Mouse (Mus musculus) heart, adult 2 months (tissue): ENCODE data around the gene Daglb. TPM values are rescaled to one million over a fixed set of nuclear protein-coding genes. Genes with fewer than 3 reads are reported as not detected.

Experiments
- DNase-seq, 2 experiments: peaks; one replicate each; pipeline ENCODE4 v3.0.0; 2021
- H3K27ac ChIP-seq: fragments of 200-600 bp; 2 replicates; pipeline ENCODE4 v1.8.1; 2022
- H3K27me3 ChIP-seq: fragments of 200-500 bp; 2 replicates; pipeline ENCODE4 v1.6.1; 2012; ENCODE audit warnings: mild to moderate bottlenecking, low read length, inconsistent platforms, mixed read lengths; ENCODE audit not compliant: control insufficient read depth, insufficient read depth
- H3K36me3 ChIP-seq: fragments of 200-500 bp; 2 replicates; pipeline ENCODE4 v1.6.1; 2012; ENCODE audit warnings: low read length, inconsistent platforms; ENCODE audit not compliant: control insufficient read depth, insufficient read depth
- H3K4me1 ChIP-seq: fragments of 200-500 bp; 2 replicates; pipeline ENCODE4 v1.6.1; 2011; ENCODE audit warnings: low read length; ENCODE audit not compliant: control insufficient read depth, insufficient read depth
- H3K4me3 ChIP-seq: fragments of 200-600 bp; 2 replicates; pipeline ENCODE4 v1.8.1; 2022
- H3K79me2 ChIP-seq: fragments of 200-500 bp; replicated peaks from 2 replicates; pipeline ENCODE4 v1.6.1; 2012; ENCODE audit warnings: mild to moderate bottlenecking, inconsistent platforms, low read length, moderate library complexity, mixed read lengths; ENCODE audit not compliant: control insufficient read depth, insufficient read depth
- H3K9ac ChIP-seq: fragments of 200-500 bp; 2 replicates; pipeline ENCODE4 v1.6.1; 2012; ENCODE audit warnings: low read depth, mild to moderate bottlenecking, control low read depth, inconsistent platforms, low read length, mixed read lengths
- CTCF ChIP-seq: fragments of 200-600 bp; IDR thresholded peaks from 2 replicates; pipeline ENCODE4 v1.8.1; 2022; ENCODE audit warnings: antibody characterized with exemption, mild to moderate bottlenecking, moderate library complexity
- EP300 ChIP-seq: fragments of 200-500 bp; IDR thresholded peaks from 2 replicates; pipeline ENCODE4 v1.6.1; 2011; ENCODE audit warnings: low read depth, low read length, control low read depth; ENCODE audit not compliant: insufficient read depth
- POLR2A ChIP-seq: fragments of 200-500 bp; IDR thresholded peaks from 2 replicates; pipeline ENCODE4 v1.6.1; 2011; ENCODE audit warnings: mild to moderate bottlenecking, low read depth, low read length, control low read depth; ENCODE audit not compliant: insufficient read depth
- WGBS: fragments of 180-500 bp; shearing (Covaris S2); methylation state at CpG from one replicate; pipeline ENCODE4 v1.1.7; 2018; 5-methylcytosine and 5-hydroxymethylcytosine counted together
- intact Hi-C: fragments of 180-260 bp; cut with DNase I; formaldehyde crosslinking; loops from one replicate; pipeline ENCODE4 v1.15.1; 2025
- polyA plus RNA-seq: library from polyadenylated mRNA; depleted of rRNA; stranded (reverse); fragments of >200 nt; gene quantifications from 2 replicates; pipeline ENCODE4 v1.2.3, GENCODE M21; 2012
- total RNA-seq, 2 experiments: library from RNA; stranded (reverse); gene quantifications; 2 replicates each; pipeline ENCODE4 v1.2.3; 2021

The Daglb gene
- total and polyA plus RNA-seq, 3 experiments: 7.6 to 9.7 (median 8.2) TPM

- Histone ChIP-seq H3K79me2 (peaks cover 1% of the 10 kb centered on the region), H3K36me3 (peaks cover 9% of the 10 kb centered on the region), H3K4me1 (peaks cover 19% of the 10 kb centered on the region), H3K4me3 (no peak overlapping the region), H3K9ac (no peak overlapping the region), H3K27me3 (no peaks in the 10 kb centered on the region), H3K27ac (no peak overlapping the region)
- TF ChIP-seq CTCF (peak; percentile 76), EP300 (no peak)
- 57% methylated on average over 3 of the region's 3 CpGs for WGBS
- intact Hi-C loops: loop anchor here (2.0 kb wide), 1 partner anchor 42 kb away; no protein-coding TSS in a partner anchor
- no peak for DNase-seq
Observed at GRCm38 (mm10) chr5:143504453-143504852, 40.1 kb downstream of the Daglb start.

GRCm38 (mm10) chr5:143505056-143505455 is 40.7 kb downstream of the Daglb start:
- H3K36me3 ChIP-seq: peaks cover 14% of the 10 kb centered on the region

GRCm38 (mm10) chr5:143505545-143505944 is 41.2 kb downstream of the Daglb start:
- intact Hi-C loops: loop anchor here (2.0 kb wide), 1 partner anchor 41 kb away; no protein-coding TSS in a partner anchor
- DNase-seq: no peak
- H3K36me3 ChIP-seq: peaks cover 17% of the 10 kb centered on the region

More at GRCm38 (mm10) chr5:143505056-143505455, 40.7 kb downstream of the Daglb start:
- Histone ChIP-seq H3K9ac (no peak overlapping the region), H3K27me3 (no peaks in the 10 kb centered on the region), H3K79me2 (peaks cover 3% of the 10 kb centered on the region), H3K4me3 (no peak overlapping the region), H3K4me1 (peaks cover 23% of the 10 kb centered on the region), H3K27ac (no peak overlapping the region)
- 74% methylated on average over 8 of the region's 8 CpGs for WGBS
- intact Hi-C loops: loop anchor here (2.0 kb wide), 1 partner anchor 42 kb away; no protein-coding TSS in a partner anchor
- no peak for DNase-seq
- no peak for TF ChIP-seq EP300
- TF ChIP-seq CTCF: no peak
- no peak for TF ChIP-seq POLR2A

GRCm38 (mm10) chr5:143509294-143509693 is 44.9 kb downstream of the Daglb start:
- Histone ChIP-seq H3K9ac (no peak overlapping the region; the same call in 1 of the 2 replicates), H3K4me1 (peaks cover 47% of the 10 kb centered on the region), H3K27me3 (no peaks in the 10 kb centered on the region), H3K36me3 (peaks cover 34% of the 10 kb centered on the region), H3K4me3 (peak overlapping the region; percentile 13; the same call in 1 of the 2 replicates), H3K27ac (peak overlapping the region; percentile 47), H3K79me2 (peaks cover 7% of the 10 kb centered on the region)
- DNase-seq: no peak
- WGBS: 16% methylated on average over 9 of the region's 9 CpGs
- intact Hi-C loops: loop anchor here (2.0 kb wide), 1 partner anchor 16 kb away; no protein-coding TSS in a partner anchor
- TF ChIP-seq EP300 (no peak), CTCF (no peak), POLR2A (no peak)

More at GRCm38 (mm10) chr5:143505545-143505944, 41.2 kb downstream of the Daglb start:
- H3K4me1 ChIP-seq: peaks cover 26% of the 10 kb centered on the region
- H3K79me2 ChIP-seq: peaks cover 6% of the 10 kb centered on the region
- H3K9ac ChIP-seq: no peak overlapping the region
- no peak overlapping the region for H3K27ac ChIP-seq
- H3K4me3 ChIP-seq: no peak overlapping the region
- no peak for TF ChIP-seq POLR2A
- TF ChIP-seq CTCF: no peak
- no peak for TF ChIP-seq EP300
- no peaks in the 10 kb centered on the region for H3K27me3 ChIP-seq
- 63% methylated on average over 7 of the region's 7 CpGs for WGBS

GRCm38 (mm10) chr5:143509737-143510136 is 45.4 kb downstream of the Daglb start:
- WGBS: 10% methylated on average over 11 of the region's 11 CpGs
- H3K4me1 ChIP-seq: peaks cover 49% of the 10 kb centered on the region
- H3K4me3 ChIP-seq: peak overlapping the region; percentile 13; the same call in 1 of the 2 replicates

GRCm38 (mm10) chr5:143511577-143511976 is 47.2 kb downstream of the Daglb start:
- H3K4me1 ChIP-seq: peaks cover 48% of the 10 kb centered on the region
- intact Hi-C loops: no loop called here
- WGBS: 32% methylated on average over 4 of the region's 4 CpGs
- TF ChIP-seq EP300 (no peak), CTCF (no peak), POLR2A (no peak)
- peaks cover 8% of the 10 kb centered on the region for H3K79me2 ChIP-seq
- no peak overlapping the region for H3K9ac ChIP-seq
- no peak for DNase-seq
- H3K4me3 ChIP-seq: no peak overlapping the region
- H3K27me3 ChIP-seq: no peaks in the 10 kb centered on the region
- H3K36me3 ChIP-seq: peaks cover 40% of the 10 kb centered on the region
- peak overlapping the region; percentile 51 for H3K27ac ChIP-seq

More at GRCm38 (mm10) chr5:143509737-143510136, 45.4 kb downstream of the Daglb start:
- TF ChIP-seq CTCF: 0 out of 2 replicates have a peak, but pooled peaks have one; percentile 6
- TF ChIP-seq EP300: 0 out of 2 replicates have a peak, but pooled peaks have one; percentile 27
- TF ChIP-seq POLR2A: no peak
- intact Hi-C loops: loop anchor here (2.0 kb wide), 1 partner anchor 15 kb away; no protein-coding TSS in a partner anchor
- peak overlapping the region; percentile 58 for H3K9ac ChIP-seq
- H3K27me3 ChIP-seq: no peaks in the 10 kb centered on the region
- peaks cover 37% of the 10 kb centered on the region for H3K36me3 ChIP-seq
- DNase-seq: peak; percentile 47 to 54
- peak overlapping the region; percentile 47 for H3K27ac ChIP-seq
- H3K79me2 ChIP-seq: peaks cover 8% of the 10 kb centered on the region
